Comparison of ENCODE assay signal across 9 mouse cellular contexts in genomic region chr12:117820138-117820858, GRCm38 (mm10). TPM values are rescaled to one million over a fixed set of nuclear protein-coding genes. Genes with fewer than 3 reads are reported as not detected.
A peak's percentile ranks its signal among the peaks of the same experiment; 100 is the strongest.
DNase-seq lines count a peak whose midpoint lies in the region; ATAC-seq and TF ChIP-seq lines count a peak whose summit lies in the region.
"Had no signal": no experiment of that assay in that cellular context is flagged by ENCODE, and none has a peak within 500 bp of the region (broad histone marks: within the 10 kb centered on the region; RNA-seq: fewer than 3 reads in every experiment).

No protein-coding gene starts in this region.

- no peaks in the 10 kb centered on the region for H3K36me3 ChIP-seq in forebrain, embryonic 11.5 days (ENCODE audit: control insufficient read depth, insufficient read depth, low read length)
- H3K36me3 ChIP-seq in forebrain, embryonic 10.5 days (replicated peaks), result no peaks in the 10 kb centered on the region
- H3K36me3 ChIP-seq in kidney, postnatal 0 days (ENCODE audit: insufficient read depth, low read length), result no peaks in the 10 kb centered on the region
- no peaks in the 10 kb centered on the region for H3K36me3 ChIP-seq in splenic B cell, adult 2 months (ENCODE audit: control insufficient read depth, insufficient read depth, low read length, poor library complexity, severe bottlenecking)
- H3K36me3 ChIP-seq: G1E had no signal

- WGBS in forebrain, embryonic 11.5 days, result 60% methylated on average over 4 of the region's 4 CpGs
- WGBS in forebrain, embryonic 10.5 days, result 52% methylated on average over 4 of the region's 4 CpGs
- 44% methylated on average over 4 of the region's 4 CpGs for WGBS in kidney, postnatal 0 days

- 0 out of 2 replicates have a peak, but pooled peaks have one; percentile 12 for TF ChIP-seq CTCF in brain, embryonic 14.5 days (IDR thresholded peaks at IDR 0.05; ENCODE audit: borderline replicate concordance, extremely low read depth, insufficient read depth, insufficient read length)
- TF ChIP-seq CTCF in kidney, postnatal 0 days (IDR thresholded peaks at IDR 0.05; ENCODE audit: low read depth), result peak; percentile 86

- ATAC-seq in forebrain, embryonic 11.5 days (replicated peaks; ENCODE audit: low FRiP score), result peak; percentile 61
- peak; percentile 33; the same call in 1 of the 2 replicates for ATAC-seq in kidney, postnatal 0 days (replicated peaks; ENCODE audit: low FRiP score, low read depth)

- H3K4me1 ChIP-seq in forebrain, embryonic 11.5 days (replicated peaks; ENCODE audit: control insufficient read depth, insufficient read depth, low read length), result no peaks in the 10 kb centered on the region
- H3K4me1 ChIP-seq in forebrain, embryonic 10.5 days, result no peaks in the 10 kb centered on the region
- H3K4me1 ChIP-seq in kidney, postnatal 0 days (replicated peaks; ENCODE audit: insufficient read depth, low read length), result no peaks in the 10 kb centered on the region

- no peak overlapping the region for H3K27ac ChIP-seq in forebrain, embryonic 11.5 days (ENCODE audit: low read depth, low read length)
- H3K27ac ChIP-seq in forebrain, embryonic 10.5 days, result no peak overlapping the region
- no peak overlapping the region for H3K27ac ChIP-seq in kidney, postnatal 0 days

- H3K9me3 ChIP-seq in forebrain, embryonic 11.5 days (ENCODE audit: control insufficient read depth, low read length), result no peaks in the 10 kb centered on the region
- H3K9me3 ChIP-seq in forebrain, embryonic 10.5 days, result no peaks in the 10 kb centered on the region
- no peaks in the 10 kb centered on the region for H3K9me3 ChIP-seq in kidney, postnatal 0 days (replicated peaks; ENCODE audit: low read length)

- no peaks in the 10 kb centered on the region; the same call in 1 of the 2 replicates for H3K27me3 ChIP-seq in forebrain, embryonic 11.5 days (ENCODE audit: control insufficient read depth, insufficient read depth, low read length)
- H3K27me3 ChIP-seq in forebrain, embryonic 10.5 days (ENCODE audit: poor library complexity, severe bottlenecking), result peaks cover 13% of the 10 kb centered on the region
- no peaks in the 10 kb centered on the region for H3K27me3 ChIP-seq in kidney, postnatal 0 days (ENCODE audit: insufficient read depth, low read length)
- H3K27me3 ChIP-seq in splenic B cell, adult 2 months (ENCODE audit: control insufficient read depth, insufficient read depth, low read length, poor library complexity, severe bottlenecking), result no peaks in the 10 kb centered on the region

- H3K4me3 ChIP-seq in forebrain, embryonic 11.5 days (ENCODE audit: low read depth, low read length), result no peak overlapping the region
- no peak overlapping the region for H3K4me3 ChIP-seq in forebrain, embryonic 10.5 days
- no peak overlapping the region for H3K4me3 ChIP-seq in kidney, postnatal 0 days (replicated peaks; ENCODE audit: low read depth, low read length)

- no peak for DNase-seq in forebrain, embryonic 11.5 days (ENCODE audit: low spot score)
- no peak for DNase-seq in forebrain, embryonic 10.5 days (ENCODE audit: extremely low spot score, low spot score)
- peak; percentile 15 for DNase-seq in 3134 (ENCODE audit: extremely low read depth, insufficient read length, low spot score)
- peak; percentile 77 for DNase-seq in brain, embryonic 14.5 days (ENCODE audit: low read depth)
- peak; percentile 87 for DNase-seq in kidney, postnatal 0 days (ENCODE audit: low spot score)
- DNase-seq in splenic B cell, adult 2 months (ENCODE audit: low read depth, low spot score), result peak; percentile 57
- no peak for DNase-seq in gastrocnemius, postnatal 10 days
- DNase-seq in yolk sac, embryonic 10.5 days (ENCODE audit: low spot score), result no peak

- H3K9ac ChIP-seq in forebrain, embryonic 11.5 days (ENCODE audit: low read length), result no peak overlapping the region
- H3K9ac ChIP-seq in kidney, postnatal 0 days (ENCODE audit: low read depth, low read length), result no peak overlapping the region

- no peak for TF ChIP-seq POLR2A in brain, embryonic 14.5 days (IDR thresholded peaks at IDR 0.05; ENCODE audit: borderline replicate concordance, extremely low read depth, insufficient read depth, insufficient read length, poor library complexity, severe bottlenecking)

- no peak overlapping the region for H3K4me2 ChIP-seq in forebrain, embryonic 11.5 days (ENCODE audit: low read depth, low read length, severe bottlenecking)
- no peak overlapping the region for H3K4me2 ChIP-seq in kidney, postnatal 0 days (ENCODE audit: low read length)

RNA-seq across cellular contexts. Expression of gene Cdca7l, which starts 16.2 kb away (rescaled TPM):
- 48.1 and 53.5 TPM in 2 replicates for polyA plus RNA-seq in forebrain, embryonic 11.5 days (2014; fragmentation: Nextera tagmentation; extraction: Ambion mirVana)
- polyA plus RNA-seq in forebrain, embryonic 10.5 days (2016; fragmentation: Nextera tagmentation; extraction: Ambion mirVana), result 73.9 and 74.2 TPM in 2 replicates
- 5.6 and 6.9 TPM in 2 replicates for polyA plus RNA-seq in brain, embryonic 14.5 days (2012; rRNA removed)
- polyA plus RNA-seq in kidney, postnatal 0 days (2015; fragmentation: Nextera tagmentation; extraction: Ambion mirVana), result 34.8 and 41.4 TPM in 2 replicates
- 1 to 10 TPM; 3.0 to 3.4 TPM for total RNA-seq in gastrocnemius, postnatal 10 days (2021)

Comparison
In these comparisons a context has a peak if more than half of its experiments do, and no peak if none do; other contexts are left out.
1. DNase-seq: peak in 3134 (single experiment), brain, embryonic 14.5 days (single experiment), kidney, postnatal 0 days (single experiment) and splenic B cell, adult 2 months (single experiment); none in forebrain, embryonic 11.5 days (single experiment), forebrain, embryonic 10.5 days (single experiment), gastrocnemius, postnatal 10 days (single experiment) and yolk sac, embryonic 10.5 days (single experiment).